Mouse (Mus musculus): ENCODE data around the gene Lin37. TPM values are rescaled to one million over a fixed set of nuclear protein-coding genes. Genes with fewer than 3 reads are reported as not detected.

The Lin37 gene
- polyA plus RNA-seq (2015; fragmentation: Illumina TruSeq; extraction: RNeasy Lipid Tissue Mini Kit (QIAGEN cat#74804); ENCODE audit: insufficient read depth, low replicate concordance): 50.0 TPM

GRCm38 (mm10) chr7:30559443-30559954 is at the start of gene Lin37:
TSS of gene Lin37 (minus strand) at chr7:30559838.

GRCm38 (mm10) chr7:30598786-30599185 is 39.1 kb upstream of the Lin37 start, which contains the start of gene Zbtb32:
TSS of gene Zbtb32 (minus strand) at chr7:30598909.

GRCm38 (mm10) chr7:30588676-30589434 is 29.2 kb upstream of the Lin37 start, which contains the start of gene Kmt2b:
TSS of gene Kmt2b (minus strand) at chr7:30588726.

GRCm38 (mm10) chr7:30564970-30565571 is 5.4 kb upstream of the Lin37 start, which contains the start of gene Igflr1:
TSS of gene Igflr1 (plus strand) at chr7:30565427.

GRCm38 (mm10) chr7:30563117-30563905 is 3.7 kb upstream of the Lin37 start, which contains the start of the genes U2af1l4, Gm49396 and Psenen:
TSS of gene U2af1l4 (plus strand) at chr7:30563301.
TSS of gene Gm49396 (plus strand) at chr7:30563344.
TSS of gene Psenen (minus strand) at chr7:30563627.

GRCm38 (mm10) chr7:30552102-30553020 is 7.3 kb downstream of the Lin37 start, which contains the start of the genes Hspb6 and Proser3:
TSS of gene Hspb6 (plus strand) at chr7:30552178.
TSS of gene Proser3 (minus strand) at chr7:30552299.

GRCm38 (mm10) chr7:30534633-30535577 is 24.7 kb downstream of the Lin37 start, which contains the start of gene Arhgap33:
TSS of gene Arhgap33 (minus strand) at chr7:30535060.

Other genes with a start within 250 kb of the Lin37 start
- gene Syne4, start 245.0 kb downstream of the Lin37 start, polyA plus RNA-seq (2015; fragmentation: Illumina TruSeq; extraction: RNeasy Lipid Tissue Mini Kit (QIAGEN cat#74804); ENCODE audit: insufficient read depth, low replicate concordance): 3.6 TPM
- 1.0 TPM for gene E130208F15Rik, start 238.1 kb downstream of the Lin37 start, polyA plus RNA-seq (2015; fragmentation: Illumina TruSeq; extraction: RNeasy Lipid Tissue Mini Kit (QIAGEN cat#74804); ENCODE audit: insufficient read depth, low replicate concordance)
- 12.5 TPM for gene Sdhaf1, start 235.9 kb downstream of the Lin37 start, polyA plus RNA-seq (2015; fragmentation: Illumina TruSeq; extraction: RNeasy Lipid Tissue Mini Kit (QIAGEN cat#74804); ENCODE audit: insufficient read depth, low replicate concordance)
- 0.40 TPM for gene Lrfn3, start 197.1 kb downstream of the Lin37 start, polyA plus RNA-seq (2015; fragmentation: Illumina TruSeq; extraction: RNeasy Lipid Tissue Mini Kit (QIAGEN cat#74804); ENCODE audit: insufficient read depth, low replicate concordance)
- gene Tyrobp, start 146.1 kb downstream of the Lin37 start, polyA plus RNA-seq (2015; fragmentation: Illumina TruSeq; extraction: RNeasy Lipid Tissue Mini Kit (QIAGEN cat#74804); ENCODE audit: insufficient read depth, low replicate concordance): 399 TPM
- gene Hcst, start 140.0 kb downstream of the Lin37 start, polyA plus RNA-seq (2015; fragmentation: Illumina TruSeq; extraction: RNeasy Lipid Tissue Mini Kit (QIAGEN cat#74804); ENCODE audit: insufficient read depth, low replicate concordance): 34.7 TPM
- 36.4 TPM for gene Nfkbid, start 138.1 kb downstream of the Lin37 start, polyA plus RNA-seq (2015; fragmentation: Illumina TruSeq; extraction: RNeasy Lipid Tissue Mini Kit (QIAGEN cat#74804); ENCODE audit: insufficient read depth, low replicate concordance)
- 0.81 TPM for gene Aplp1, start 114.3 kb downstream of the Lin37 start, polyA plus RNA-seq (2015; fragmentation: Illumina TruSeq; extraction: RNeasy Lipid Tissue Mini Kit (QIAGEN cat#74804); ENCODE audit: insufficient read depth, low replicate concordance)
- gene Kirrel2, start 102.1 kb downstream of the Lin37 start, polyA plus RNA-seq (2015; fragmentation: Illumina TruSeq; extraction: RNeasy Lipid Tissue Mini Kit (QIAGEN cat#74804); ENCODE audit: insufficient read depth, low replicate concordance): not detected
- 0.26 TPM for gene Nphs1, start 101.5 kb downstream of the Lin37 start, polyA plus RNA-seq (2015; fragmentation: Illumina TruSeq; extraction: RNeasy Lipid Tissue Mini Kit (QIAGEN cat#74804); ENCODE audit: insufficient read depth, low replicate concordance)
- gene Prodh2, start 66.2 kb downstream of the Lin37 start, polyA plus RNA-seq (2015; fragmentation: Illumina TruSeq; extraction: RNeasy Lipid Tissue Mini Kit (QIAGEN cat#74804); ENCODE audit: insufficient read depth, low replicate concordance): not detected
- gene Arhgap33, start 24.8 kb downstream of the Lin37 start, polyA plus RNA-seq (2015; fragmentation: Illumina TruSeq; extraction: RNeasy Lipid Tissue Mini Kit (QIAGEN cat#74804); ENCODE audit: insufficient read depth, low replicate concordance): 2.3 TPM
- gene Hspb6, start 7.7 kb downstream of the Lin37 start, polyA plus RNA-seq (2015; fragmentation: Illumina TruSeq; extraction: RNeasy Lipid Tissue Mini Kit (QIAGEN cat#74804); ENCODE audit: insufficient read depth, low replicate concordance): 6.5 TPM
- gene Proser3, start 7.5 kb downstream of the Lin37 start, polyA plus RNA-seq (2015; fragmentation: Illumina TruSeq; extraction: RNeasy Lipid Tissue Mini Kit (QIAGEN cat#74804); ENCODE audit: insufficient read depth, low replicate concordance): 6.0 TPM
- gene U2af1l4, start 3.5 kb upstream of the Lin37 start, polyA plus RNA-seq (2015; fragmentation: Illumina TruSeq; extraction: RNeasy Lipid Tissue Mini Kit (QIAGEN cat#74804); ENCODE audit: insufficient read depth, low replicate concordance): 48.4 TPM
- 21.5 TPM for gene Gm49396, start 3.5 kb upstream of the Lin37 start, polyA plus RNA-seq (2015; fragmentation: Illumina TruSeq; extraction: RNeasy Lipid Tissue Mini Kit (QIAGEN cat#74804); ENCODE audit: insufficient read depth, low replicate concordance)
- 134 TPM for gene Psenen, start 3.8 kb upstream of the Lin37 start, polyA plus RNA-seq (2015; fragmentation: Illumina TruSeq; extraction: RNeasy Lipid Tissue Mini Kit (QIAGEN cat#74804); ENCODE audit: insufficient read depth, low replicate concordance)
- gene Igflr1, start 5.6 kb upstream of the Lin37 start, polyA plus RNA-seq (2015; fragmentation: Illumina TruSeq; extraction: RNeasy Lipid Tissue Mini Kit (QIAGEN cat#74804); ENCODE audit: insufficient read depth, low replicate concordance): not detected
- 45.0 TPM for gene Kmt2b, start 28.9 kb upstream of the Lin37 start, polyA plus RNA-seq (2015; fragmentation: Illumina TruSeq; extraction: RNeasy Lipid Tissue Mini Kit (QIAGEN cat#74804); ENCODE audit: insufficient read depth, low replicate concordance)
- gene Zbtb32, start 39.1 kb upstream of the Lin37 start, polyA plus RNA-seq (2015; fragmentation: Illumina TruSeq; extraction: RNeasy Lipid Tissue Mini Kit (QIAGEN cat#74804); ENCODE audit: insufficient read depth, low replicate concordance): 2.5 TPM
- gene Upk1a, start 53.0 kb upstream of the Lin37 start, polyA plus RNA-seq (2015; fragmentation: Illumina TruSeq; extraction: RNeasy Lipid Tissue Mini Kit (QIAGEN cat#74804); ENCODE audit: insufficient read depth, low replicate concordance): 0.22 TPM
- 519 TPM for gene Cox6b1, start 66.3 kb upstream of the Lin37 start, polyA plus RNA-seq (2015; fragmentation: Illumina TruSeq; extraction: RNeasy Lipid Tissue Mini Kit (QIAGEN cat#74804); ENCODE audit: insufficient read depth, low replicate concordance)
- gene Etv2, start 76.0 kb upstream of the Lin37 start, polyA plus RNA-seq (2015; fragmentation: Illumina TruSeq; extraction: RNeasy Lipid Tissue Mini Kit (QIAGEN cat#74804); ENCODE audit: insufficient read depth, low replicate concordance): not detected
- gene Rbm42, start 90.5 kb upstream of the Lin37 start, polyA plus RNA-seq (2015; fragmentation: Illumina TruSeq; extraction: RNeasy Lipid Tissue Mini Kit (QIAGEN cat#74804); ENCODE audit: insufficient read depth, low replicate concordance): 12.1 TPM
- 27.1 TPM for gene Haus5, start 105.2 kb upstream of the Lin37 start, polyA plus RNA-seq (2015; fragmentation: Illumina TruSeq; extraction: RNeasy Lipid Tissue Mini Kit (QIAGEN cat#74804); ENCODE audit: insufficient read depth, low replicate concordance)
- not detected for gene Pmis2, start 111.8 kb upstream of the Lin37 start, polyA plus RNA-seq (2015; fragmentation: Illumina TruSeq; extraction: RNeasy Lipid Tissue Mini Kit (QIAGEN cat#74804); ENCODE audit: insufficient read depth, low replicate concordance)
- not detected for gene 2200002J24Rik, start 139.1 kb upstream of the Lin37 start, polyA plus RNA-seq (2015; fragmentation: Illumina TruSeq; extraction: RNeasy Lipid Tissue Mini Kit (QIAGEN cat#74804); ENCODE audit: insufficient read depth, low replicate concordance)
- gene Atp4a, start 152.4 kb upstream of the Lin37 start, polyA plus RNA-seq (2015; fragmentation: Illumina TruSeq; extraction: RNeasy Lipid Tissue Mini Kit (QIAGEN cat#74804); ENCODE audit: insufficient read depth, low replicate concordance): not detected
- 51.8 TPM for gene Tmem147, start 169.7 kb upstream of the Lin37 start, polyA plus RNA-seq (2015; fragmentation: Illumina TruSeq; extraction: RNeasy Lipid Tissue Mini Kit (QIAGEN cat#74804); ENCODE audit: insufficient read depth, low replicate concordance)
- not detected for gene Gapdhs, start 183.8 kb upstream of the Lin37 start, polyA plus RNA-seq (2015; fragmentation: Illumina TruSeq; extraction: RNeasy Lipid Tissue Mini Kit (QIAGEN cat#74804); ENCODE audit: insufficient read depth, low replicate concordance)
- gene Sbsn, start 191.6 kb upstream of the Lin37 start, polyA plus RNA-seq (2015; fragmentation: Illumina TruSeq; extraction: RNeasy Lipid Tissue Mini Kit (QIAGEN cat#74804); ENCODE audit: insufficient read depth, low replicate concordance): 5.4 TPM
- 0.43 TPM for gene Dmkn, start 203.9 kb upstream of the Lin37 start, polyA plus RNA-seq (2015; fragmentation: Illumina TruSeq; extraction: RNeasy Lipid Tissue Mini Kit (QIAGEN cat#74804); ENCODE audit: insufficient read depth, low replicate concordance)
- not detected for gene Krtdap, start 228.1 kb upstream of the Lin37 start, polyA plus RNA-seq (2015; fragmentation: Illumina TruSeq; extraction: RNeasy Lipid Tissue Mini Kit (QIAGEN cat#74804); ENCODE audit: insufficient read depth, low replicate concordance)